Mouse (Mus musculus): ENCODE results near the gene Plekhm1. TPM values are rescaled to one million over a fixed set of nuclear protein-coding genes. Genes with fewer than 3 reads are reported as not detected.
"Not testable (repeated sequence)": the region's sequence is repeated elsewhere in the genome, so short reads cannot be mapped to it uniquely, and the experiment has no call there.

Plekhm1 gene
- total RNA-seq, 2 experiments from 2014 or later = 19.8 to 21.2 TPM

DNA sequence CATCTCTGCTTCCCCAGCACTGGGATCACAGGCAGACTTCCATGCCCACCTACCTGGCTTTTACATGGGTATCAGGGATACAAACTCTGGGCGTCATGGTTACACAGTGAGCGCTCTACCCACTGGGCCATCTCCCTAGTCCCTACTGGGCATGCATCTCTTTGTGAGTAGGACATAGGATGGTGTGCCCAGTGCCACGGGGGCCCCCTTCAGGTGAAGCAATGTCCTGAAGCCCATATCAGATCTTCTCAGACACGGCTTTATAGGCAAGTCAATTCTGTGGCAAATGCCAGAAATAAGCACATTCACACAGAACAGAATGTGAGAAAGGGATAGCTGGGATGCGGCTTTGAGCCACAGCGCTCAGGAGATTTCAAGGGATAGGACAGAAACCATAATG lies 69.4 kb downstream of the Plekhm1 start:
- DNase-seq (ENCODE audit: low spot score in 2 of 2) = no peak

DNA sequence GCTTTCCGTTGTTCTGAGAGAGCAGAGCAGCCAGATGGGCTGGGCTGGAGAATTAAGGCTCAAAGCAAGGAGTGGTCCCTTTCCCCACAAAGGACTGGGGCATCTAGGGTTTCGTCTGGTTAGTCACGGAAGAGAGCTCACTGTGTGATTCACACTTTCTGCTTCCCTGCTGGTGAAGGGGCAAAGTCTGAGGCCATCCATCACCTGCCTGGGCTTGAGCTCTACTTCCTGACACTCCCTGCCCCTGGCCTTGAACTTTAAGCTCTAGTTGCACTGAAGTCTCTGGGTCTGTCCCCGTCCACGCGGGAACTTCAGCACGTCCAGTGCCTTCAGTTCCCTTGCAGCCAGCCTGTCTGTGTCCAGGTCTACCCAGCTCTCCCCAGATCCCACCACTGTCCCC lies 71.8 kb downstream of the Plekhm1 start:
- no peak for DNase-seq (ENCODE audit: low spot score in 2 of 2)

DNA sequence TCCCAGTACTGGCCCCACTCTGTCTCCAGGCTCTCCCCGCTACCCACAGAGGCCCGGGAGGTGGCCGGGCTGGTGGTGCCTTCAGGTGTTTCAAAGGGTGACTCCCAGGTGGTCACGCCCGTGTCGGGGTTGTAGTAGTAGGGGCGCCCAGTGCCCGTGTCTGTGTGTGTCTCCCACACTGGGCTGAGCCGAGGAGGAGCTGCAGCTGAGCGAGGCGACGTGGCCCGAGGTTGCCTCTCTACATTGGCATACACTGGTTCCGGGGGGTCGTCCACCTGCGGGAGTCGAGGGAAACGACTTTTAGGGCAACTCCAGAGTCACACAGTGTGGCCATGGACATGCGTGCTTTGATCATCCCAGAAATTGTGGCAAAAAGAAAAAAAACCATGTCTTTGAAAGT lies 72.4 kb downstream of the Plekhm1 start:
- no peak for DNase-seq (ENCODE audit: low spot score in 2 of 2)

DNA sequence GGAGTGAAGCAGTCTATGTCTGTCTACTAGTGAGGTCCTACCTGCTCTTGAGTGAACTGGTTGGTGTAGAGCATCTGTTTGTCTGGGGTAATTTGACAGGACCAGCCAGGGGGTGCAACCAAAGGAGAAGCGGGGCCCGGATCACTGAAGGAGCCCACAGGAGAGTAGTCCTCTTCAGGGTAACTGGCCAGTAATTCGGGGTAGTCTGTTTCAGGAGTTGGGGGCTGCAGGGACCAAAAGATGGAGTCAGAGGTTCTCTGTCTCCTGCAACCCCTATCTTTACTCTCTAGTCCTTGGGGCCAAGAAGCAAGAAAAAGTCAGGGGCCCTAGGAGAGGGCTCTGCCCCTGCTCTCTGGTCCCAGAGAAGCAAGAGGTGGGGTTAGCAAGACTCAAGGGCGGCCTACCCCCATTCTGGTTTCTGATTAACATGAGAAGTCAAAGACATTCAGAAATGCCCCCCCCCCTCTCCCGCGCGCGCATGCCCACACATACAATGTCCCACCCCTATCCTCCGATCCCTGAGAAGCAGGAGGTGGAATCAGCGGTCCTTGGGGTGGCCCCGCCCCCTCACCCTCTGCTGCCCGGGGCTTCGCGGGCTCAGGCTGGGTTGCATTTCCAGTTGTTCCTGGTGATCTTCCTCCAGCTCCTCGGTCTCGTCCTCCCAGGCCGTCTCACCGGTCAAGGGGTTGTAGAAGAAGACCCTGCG lies 72.9 kb downstream of the Plekhm1 start:
- no peak for DNase-seq (ENCODE audit: low spot score in 2 of 2)

DNA sequence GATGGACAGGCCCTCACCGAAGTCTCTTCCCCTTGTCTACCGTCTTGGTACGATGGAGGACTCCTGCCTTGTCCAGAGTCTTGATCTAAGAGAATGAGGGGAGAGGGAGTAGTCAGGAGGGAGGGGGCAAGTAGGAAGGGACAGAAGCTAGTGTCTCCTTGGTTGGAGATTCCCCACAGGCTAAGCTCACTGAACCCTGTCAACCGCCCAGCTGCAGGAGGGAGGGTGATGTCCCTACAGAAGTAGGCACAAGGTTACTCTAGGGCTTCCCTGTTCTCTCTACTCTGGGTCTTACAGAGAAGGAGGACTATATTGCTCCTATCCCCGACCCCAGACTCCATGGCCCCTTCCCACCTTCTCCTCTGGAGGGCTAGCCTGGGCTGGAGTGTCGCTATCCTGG lies 73.8 kb downstream of the Plekhm1 start:
- DNase-seq (ENCODE audit: low spot score in 2 of 2) = no peak

DNA sequence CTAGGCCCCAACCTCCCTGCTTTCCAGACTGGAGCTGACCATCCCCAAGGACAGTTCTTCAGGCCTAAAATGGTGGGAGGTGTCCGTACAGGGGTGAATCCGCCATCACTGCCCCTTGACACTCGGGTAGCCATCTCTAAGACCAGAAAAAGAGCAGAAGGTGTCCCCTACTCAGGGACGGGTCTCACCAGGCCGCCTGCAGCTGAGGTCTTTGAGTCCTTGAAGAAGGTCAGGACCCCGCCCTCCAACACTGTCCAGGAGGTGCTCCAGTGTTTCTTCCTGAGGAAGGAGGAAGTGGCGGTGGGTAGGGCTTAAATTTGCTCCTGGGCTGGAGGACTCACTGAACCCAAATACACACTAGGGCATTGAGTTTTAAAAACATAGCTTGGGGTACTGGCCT lies 74.4 kb downstream of the Plekhm1 start:
- DNase-seq (ENCODE audit: low spot score in 2 of 2) = no peak

DNA sequence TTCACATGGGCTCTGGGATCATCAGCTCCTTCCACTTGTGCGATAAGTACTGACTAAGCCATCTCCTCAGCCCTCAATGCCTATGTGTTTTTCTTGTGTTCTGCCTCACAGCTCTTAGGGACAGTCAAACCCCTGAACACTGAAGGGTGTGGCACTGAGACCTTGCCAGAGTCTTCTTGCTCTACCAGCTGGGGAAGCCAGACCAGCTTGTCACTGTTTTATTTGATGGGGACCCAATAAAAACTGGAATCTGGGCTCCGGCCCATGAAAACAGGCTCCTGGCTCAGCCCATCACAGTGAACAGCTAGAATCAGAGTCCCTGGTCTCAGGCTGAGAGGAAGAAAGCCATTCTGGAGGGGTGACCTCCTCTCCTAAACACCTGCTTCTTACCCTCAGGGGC lies 75.3 kb downstream of the Plekhm1 start:
- no peak for DNase-seq (ENCODE audit: low spot score in 2 of 2)

DNA sequence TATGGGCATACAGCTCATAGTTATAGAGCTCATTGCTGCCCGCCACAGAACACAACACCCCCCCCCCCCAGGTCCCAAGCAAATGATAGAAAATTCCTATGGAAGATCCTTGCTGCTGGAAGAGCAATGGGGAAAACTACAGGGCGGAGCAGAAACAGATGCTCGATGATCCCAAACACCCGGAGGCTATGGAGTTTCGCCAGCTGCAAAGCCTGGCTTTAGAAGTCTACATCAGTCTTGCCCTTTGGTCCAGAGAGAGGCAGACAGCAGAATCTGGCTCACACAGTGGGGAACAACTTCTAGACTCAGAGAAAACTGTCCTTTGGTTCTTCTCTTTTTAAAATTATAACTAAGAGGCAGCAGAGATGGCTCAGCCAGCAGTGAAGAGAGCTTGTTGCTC lies 76.9 kb downstream of the Plekhm1 start:
- DNase-seq (ENCODE audit: low spot score in 2 of 2) = no peak

DNA sequence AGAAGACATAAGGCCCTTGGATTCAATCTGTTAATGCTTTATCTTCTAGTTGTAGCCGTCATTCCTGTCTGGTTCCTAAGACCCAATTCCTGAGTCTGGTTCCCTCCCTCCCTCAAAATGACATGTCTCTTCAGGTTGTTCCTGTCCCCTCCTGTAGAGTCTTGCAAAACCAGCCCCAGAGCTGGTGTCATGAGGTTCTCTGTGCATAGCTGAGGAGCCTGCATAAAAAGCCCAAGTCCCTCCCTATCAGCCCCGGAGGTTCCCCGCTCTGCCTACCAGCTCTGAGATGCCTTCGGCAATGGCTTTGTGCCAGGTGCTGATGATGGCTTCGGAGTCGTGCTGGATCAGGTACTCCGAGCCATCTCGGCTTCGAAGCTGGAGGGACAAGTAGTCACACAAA lies 77.6 kb downstream of the Plekhm1 start:
- DNase-seq (ENCODE audit: low spot score in 2 of 2) = no peak

DNA sequence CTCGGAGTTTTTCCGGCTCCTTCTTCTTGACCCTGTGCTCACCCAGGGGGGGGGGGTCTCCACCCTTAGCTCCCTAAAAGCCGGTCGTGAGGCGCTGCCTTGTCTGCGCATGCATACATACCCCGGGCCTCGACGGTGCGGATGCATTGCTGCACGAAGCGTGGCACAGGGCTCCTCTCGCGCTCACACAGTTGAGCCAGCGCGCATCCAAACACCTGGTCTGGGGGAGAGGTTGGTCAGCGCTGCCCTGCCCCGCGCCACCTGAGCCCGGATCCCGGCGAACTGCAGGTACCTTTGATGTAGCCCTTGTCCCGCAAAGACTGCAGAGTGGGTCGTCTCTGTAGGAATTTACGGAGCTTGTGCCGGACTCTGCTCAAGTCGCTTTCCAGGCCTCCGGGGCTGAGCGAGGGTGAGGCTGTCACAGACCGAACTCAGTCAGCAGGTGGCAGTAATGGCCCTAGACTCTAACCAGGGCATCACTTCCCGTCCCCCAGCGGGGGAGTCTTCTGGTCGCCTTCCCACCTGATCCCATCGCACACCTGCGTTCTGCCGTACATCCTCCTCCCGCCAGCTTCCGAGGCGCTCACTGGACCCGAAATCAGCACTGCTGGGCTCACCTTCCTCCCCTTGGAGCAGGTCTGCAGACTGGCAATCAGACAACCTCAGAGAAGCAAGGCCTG lies 78.6 kb downstream of the Plekhm1 start:
- peak in 1 of 2 experiments; percentile 69 for DNase-seq (ENCODE audit: low spot score in 2 of 2)

DNA sequence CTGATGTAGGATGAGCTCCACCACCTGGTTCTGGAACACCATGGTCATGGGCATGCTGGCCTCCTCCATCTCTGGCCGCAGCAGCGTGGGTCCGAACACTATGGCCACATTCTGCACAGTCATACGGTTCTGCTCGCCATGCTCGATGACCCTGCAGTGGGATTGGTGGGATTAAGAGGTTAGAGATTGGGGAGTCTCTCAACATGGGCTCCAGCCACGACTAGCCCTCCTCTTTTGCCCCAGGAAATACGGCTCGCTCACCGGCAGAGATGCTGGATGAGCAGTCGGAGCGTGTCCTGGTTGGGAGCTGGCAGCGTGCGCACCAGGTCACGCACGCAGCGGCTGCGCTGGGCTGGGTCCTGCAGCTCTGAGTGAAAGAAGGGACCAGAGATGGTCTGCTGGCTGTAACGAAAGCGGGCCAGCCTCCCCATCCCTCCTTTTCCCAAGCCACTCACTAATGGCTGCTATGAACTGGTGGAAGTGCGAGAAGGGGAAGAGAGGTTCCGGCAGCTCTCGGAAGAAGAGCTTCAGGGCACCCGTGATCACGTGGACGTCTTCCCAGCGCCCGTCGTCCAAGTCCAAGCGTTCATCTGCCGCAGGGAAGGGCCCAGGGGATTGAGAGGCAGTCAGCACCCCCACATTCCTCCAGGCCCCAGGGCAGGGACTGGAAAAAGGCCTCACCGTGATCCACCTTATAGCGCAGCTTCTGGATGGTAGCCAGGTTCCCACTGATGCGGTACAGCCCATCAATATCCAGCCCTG lies 79.4 kb downstream of the Plekhm1 start:
- peak in 1 of 2 experiments; percentile 39 for DNase-seq (ENCODE audit: low spot score in 2 of 2)

DNA sequence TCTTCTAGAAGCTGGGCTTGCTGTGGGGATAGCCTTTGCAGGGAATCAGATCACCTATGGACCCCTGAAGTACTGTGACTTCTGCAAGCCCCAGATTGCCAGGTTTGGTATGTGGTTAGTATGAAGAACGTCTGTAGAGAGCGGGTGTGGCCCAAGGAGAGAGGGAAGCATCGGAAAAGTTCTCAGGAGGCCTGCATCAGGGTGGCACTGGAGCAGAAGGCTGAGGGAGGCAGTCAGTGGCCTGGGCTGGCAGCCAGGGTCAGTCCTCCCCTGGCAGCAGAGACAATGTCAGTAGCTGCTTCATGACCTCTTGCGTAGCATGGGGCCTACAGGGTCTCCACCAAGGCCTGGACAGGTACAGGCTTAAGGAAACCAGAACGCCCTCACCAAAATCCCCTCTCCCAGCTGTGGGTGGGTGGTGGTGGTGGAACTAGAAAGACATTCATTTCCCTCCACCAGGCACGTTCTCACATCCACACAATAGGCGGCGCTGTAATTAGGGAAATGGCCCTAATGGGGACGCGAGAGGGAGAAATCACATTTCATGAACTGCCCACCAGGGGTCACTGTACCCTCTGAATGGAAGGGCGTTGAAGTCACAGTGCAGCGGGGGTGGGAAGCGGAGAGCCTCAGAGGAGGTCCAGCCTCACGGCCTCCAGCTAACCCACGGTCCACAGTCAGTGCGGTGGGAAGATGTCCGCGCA lies 80.1 kb downstream of the Plekhm1 start:
- peak; percentile 64 to 87 for DNase-seq (ENCODE audit: low spot score in 2 of 2)

DNA sequence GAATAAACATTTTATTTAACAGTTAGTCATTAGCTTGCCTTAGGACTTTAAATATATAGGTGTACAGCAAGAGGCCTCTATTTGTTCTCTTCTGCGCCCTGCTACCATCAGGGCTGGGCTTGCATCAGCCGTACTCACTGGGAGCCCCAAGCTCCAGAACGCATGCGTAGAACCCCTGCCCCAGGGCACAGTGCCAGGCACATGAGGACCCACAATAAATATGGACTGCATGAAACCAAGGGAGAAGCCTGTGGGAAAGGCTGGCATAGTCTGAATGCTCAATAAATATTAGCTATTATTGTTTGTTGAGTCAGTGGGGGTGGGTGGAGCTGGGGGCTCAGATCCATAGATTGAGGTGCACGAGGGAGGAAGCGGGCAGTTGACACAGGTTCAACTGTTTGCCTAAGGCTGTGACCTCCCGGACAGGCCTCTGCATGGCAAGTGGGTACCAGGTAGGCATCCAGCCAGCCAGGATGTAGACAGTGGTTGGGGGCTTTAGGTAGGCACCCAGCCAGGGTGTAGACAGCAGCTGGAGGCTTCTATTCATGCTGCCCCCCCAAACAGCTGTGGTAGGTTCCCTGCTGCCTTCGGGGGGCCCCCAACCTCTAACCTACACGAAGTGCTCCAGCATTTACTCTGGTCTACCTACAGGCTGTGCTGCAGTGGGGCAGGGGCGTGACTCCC lies 80.8 kb downstream of the Plekhm1 start:
- no peak for DNase-seq (ENCODE audit: low spot score in 2 of 2)

DNA sequence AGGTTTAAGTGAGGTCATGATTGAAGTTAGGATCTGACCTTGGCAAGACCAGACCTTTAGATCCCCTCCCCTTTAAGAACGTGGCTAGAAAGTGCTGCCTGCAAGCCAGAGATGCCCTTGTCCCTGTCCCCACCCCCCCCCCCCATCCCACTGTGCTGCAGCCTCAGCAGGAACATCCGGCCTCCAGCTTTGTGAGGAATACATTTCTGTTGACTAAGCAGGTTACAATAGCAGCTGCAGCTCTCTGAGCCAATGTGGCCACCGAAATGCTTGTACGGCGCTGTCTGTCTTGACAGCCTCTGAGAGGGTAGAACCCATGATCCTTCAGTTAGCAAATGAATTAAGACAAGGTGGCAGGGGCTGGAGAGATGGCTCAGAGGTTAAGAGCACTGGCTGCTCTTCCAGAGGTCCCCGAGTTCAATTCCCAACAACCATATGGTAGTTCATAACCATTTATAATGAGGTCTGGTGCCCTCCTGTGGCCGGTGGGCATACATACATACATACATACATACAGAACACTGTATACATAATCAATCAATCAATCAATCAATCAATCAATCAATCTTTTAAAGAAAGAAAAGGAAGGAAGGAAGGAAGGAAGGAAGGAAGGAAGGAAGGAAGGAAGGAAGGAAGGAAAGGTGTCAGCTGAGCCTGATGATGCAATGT lies 81.7 kb downstream of the Plekhm1 start:
- no peak for DNase-seq (ENCODE audit: low spot score in 2 of 2)

DNA sequence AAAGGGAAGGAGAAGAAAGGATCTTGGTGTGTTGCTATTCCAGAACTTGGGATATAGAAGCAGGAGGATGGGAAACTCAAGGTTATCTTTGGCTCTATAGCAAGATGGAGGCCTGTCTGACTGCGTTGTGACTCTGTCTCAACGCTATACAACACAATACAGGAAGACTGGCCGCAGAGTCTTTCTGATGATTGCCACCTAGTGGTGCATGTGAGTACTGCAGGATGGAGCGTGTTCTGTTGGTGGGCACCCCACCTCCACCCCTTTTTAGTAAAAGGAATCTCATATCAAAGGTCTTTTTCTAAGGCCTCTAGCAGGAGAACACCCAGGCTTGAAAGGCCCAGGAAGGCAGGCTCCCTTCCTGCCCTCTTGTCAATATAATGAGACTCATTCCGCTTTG lies 85.5 kb downstream of the Plekhm1 start:
- peak; percentile 56 to 89 for DNase-seq (ENCODE audit: low spot score in 2 of 2)

DNA sequence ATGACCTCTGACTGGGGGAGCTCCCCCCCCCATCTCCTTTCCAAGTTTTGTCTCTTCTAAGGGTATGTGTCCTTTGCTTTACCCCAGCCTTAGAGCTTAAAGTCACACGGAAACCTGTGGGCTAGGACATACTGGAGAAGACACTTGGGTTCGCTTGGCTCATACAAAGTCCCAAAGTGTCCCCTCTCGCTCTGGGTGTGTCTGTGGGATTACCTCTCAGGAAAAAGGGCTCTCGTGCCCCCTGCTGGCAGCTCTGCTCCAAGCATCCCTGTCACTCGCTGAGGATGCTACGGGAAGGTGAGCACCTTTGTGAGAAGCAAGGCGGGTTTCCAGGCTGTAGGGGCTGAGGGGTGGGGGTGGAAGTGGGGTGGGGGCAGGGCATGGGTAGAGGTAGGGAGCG lies 87.3 kb downstream of the Plekhm1 start:
- peak in 1 of 2 experiments; percentile 77 for DNase-seq (ENCODE audit: low spot score in 2 of 2)

DNA sequence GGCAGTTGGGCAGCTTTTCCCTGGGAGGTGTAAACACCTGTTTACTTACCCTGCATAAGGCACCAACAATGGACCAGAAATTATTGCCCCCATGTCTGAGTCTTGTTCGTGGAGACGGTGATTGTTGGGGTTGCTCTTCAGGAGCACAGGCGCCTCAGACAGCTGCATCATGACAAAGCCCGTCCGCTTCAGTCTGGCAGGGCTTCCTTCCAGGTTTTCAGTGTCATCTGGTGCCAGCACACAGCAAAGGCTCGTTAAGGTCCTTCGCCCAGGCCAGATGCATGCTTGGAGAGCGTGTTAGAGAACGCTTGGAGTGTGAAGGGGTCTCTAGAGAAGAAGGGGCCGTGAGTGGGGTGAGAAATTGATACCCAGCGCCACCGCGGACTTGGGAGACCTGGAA lies 87.8 kb downstream of the Plekhm1 start:
- no peak for DNase-seq (ENCODE audit: low spot score in 2 of 2)

DNA sequence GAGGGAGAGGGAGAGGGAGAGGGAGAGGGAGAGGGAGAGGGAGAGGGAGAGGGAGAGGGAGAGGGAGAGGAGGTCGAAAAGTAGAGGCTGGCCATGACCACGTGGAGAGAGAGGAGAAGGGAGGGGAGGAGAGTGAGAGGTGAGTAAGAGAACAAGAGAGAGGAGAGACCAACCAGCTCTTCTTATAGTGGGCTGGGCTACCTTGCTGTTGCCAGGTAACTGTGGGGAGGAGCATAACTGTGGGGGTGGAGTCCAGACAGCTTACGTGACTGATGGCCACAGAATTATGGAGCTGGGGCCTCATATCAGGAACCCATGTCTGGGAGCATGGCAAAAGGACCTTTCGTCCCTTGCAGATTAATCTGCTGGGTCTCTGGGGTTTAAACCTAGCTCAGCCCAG lies 89.7 kb downstream of the Plekhm1 start:
- DNase-seq (ENCODE audit: low spot score in 2 of 2) = not testable (repeated sequence)

DNA sequence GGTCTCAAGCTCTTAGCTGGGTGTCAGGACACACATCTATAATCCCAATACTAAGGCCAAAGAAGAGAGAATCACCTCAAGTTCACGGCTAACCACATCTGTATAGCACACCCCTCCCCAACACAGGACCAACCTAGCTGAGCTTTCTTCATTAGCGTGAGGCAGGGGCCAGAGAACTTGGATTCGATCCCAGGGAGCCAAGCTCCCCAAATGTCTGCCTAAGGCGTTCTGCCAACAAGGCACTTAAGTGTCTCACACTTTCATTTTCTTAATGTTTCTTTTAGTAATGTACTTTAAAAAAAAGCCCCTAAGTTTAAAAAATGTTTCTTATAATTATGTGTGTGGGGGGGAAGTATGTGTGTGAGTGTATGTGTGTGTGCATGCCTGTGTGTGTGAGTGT lies 91.8 kb downstream of the Plekhm1 start:
- DNase-seq (ENCODE audit: low spot score in 2 of 2) = no peak

DNA sequence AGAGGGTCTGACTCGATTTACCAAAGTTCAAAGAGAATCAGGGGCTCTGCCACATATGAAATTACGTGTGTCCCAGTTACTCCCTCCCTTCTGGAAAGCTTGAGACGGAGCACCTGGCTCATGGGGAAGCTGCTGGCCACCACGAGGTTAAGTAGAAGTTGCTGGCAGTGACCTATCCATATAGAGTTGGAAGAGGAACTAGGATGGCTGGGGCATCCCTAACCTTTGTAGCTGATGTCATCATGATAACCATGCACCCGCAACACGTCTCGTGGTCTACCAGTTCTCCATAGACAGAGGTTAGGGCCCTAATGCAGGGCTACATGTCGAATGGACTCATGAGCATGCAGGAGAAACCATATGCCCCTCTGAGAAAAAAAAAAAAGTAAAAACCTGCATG lies 92.3 kb downstream of the Plekhm1 start:
- DNase-seq (ENCODE audit: low spot score in 2 of 2) = no peak

DNA sequence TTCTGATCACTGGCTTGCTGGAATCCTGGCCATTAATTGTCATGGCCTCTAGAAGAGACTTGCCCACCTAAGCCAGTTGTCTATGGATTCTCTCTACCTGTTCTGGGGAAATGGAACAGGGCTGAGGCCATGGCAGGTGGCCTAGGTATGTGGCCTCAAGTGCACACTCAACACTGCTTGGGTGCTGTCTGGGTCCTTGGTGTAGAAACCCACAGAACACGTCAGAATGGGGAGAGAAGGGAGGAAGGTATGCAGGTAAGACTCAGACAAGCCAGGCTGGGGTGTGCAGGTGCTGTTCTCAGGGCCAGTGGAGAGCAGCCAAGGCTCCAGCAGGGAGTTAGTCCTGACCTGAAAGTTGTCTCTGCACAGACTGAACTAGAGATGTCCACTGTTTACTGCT lies 94.4 kb downstream of the Plekhm1 start:
- DNase-seq (ENCODE audit: low spot score in 2 of 2) = no peak

Measured in layer of hippocampus, adult 18-20 months (tissue).